Mouse (Mus musculus) cerebellum, adult 2 months (tissue): Measurements from ENCODE around the gene Tfeb.

Experiments used
- CTCF ChIP-seq: fragments of 200-500 bp; IDR thresholded peaks from 2 replicates; pipeline ENCODE4 v1.5.1; 2011; ENCODE audit warnings: low read depth, mild to moderate bottlenecking, control low read depth, low read length, moderate library complexity, borderline replicate concordance; ENCODE audit not compliant: insufficient read depth
- POLR2A ChIP-seq: fragments of 200-500 bp; IDR thresholded peaks from 2 replicates; pipeline ENCODE4 v1.6.1; 2011; ENCODE audit warnings: low read length, control low read depth, borderline replicate concordance; ENCODE audit not compliant: insufficient read depth

DNA sequence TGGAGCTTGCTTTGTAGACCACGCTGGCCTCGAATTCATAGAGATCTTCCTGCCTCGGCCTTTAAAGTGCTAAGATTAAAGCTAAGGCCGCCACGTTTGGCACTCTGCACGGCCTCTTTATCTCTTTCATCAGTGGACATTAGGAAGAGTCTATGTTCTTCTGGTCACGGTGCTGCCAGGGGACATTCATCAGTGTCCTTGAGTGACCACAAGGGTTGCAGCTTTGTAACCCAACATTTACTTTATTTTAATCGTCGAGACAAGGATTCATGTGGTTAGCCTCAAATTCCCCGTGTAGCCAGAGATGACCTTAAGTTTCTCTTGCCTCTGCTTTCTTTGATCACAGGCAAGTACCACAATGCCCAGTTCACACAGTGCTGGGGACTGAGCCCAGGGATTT lies 43.6 kb downstream of the Tfeb start:
- no peak for TF ChIP-seq POLR2A
- no peak for TF ChIP-seq CTCF
